Mouse (Mus musculus) olfactory bulb, adult 2 months (tissue): ENCODE results near the gene Fryl. TPM values are rescaled to one million over a fixed set of nuclear protein-coding genes. Genes with fewer than 3 reads are reported as not detected.

Source experiments
- H3K27ac ChIP-seq: fragments of 200-500 bp; 2 replicates; pipeline ENCODE4 v1.5.1; 2012; ENCODE audit warnings: low read depth, low read length; ENCODE audit not compliant: insufficient read depth
- H3K4me1 ChIP-seq: fragments of 200-500 bp; 2 replicates; pipeline ENCODE4 v1.6.1; 2012; ENCODE audit warnings: low read length; ENCODE audit not compliant: control insufficient read depth, insufficient read depth
- H3K4me3 ChIP-seq: fragments of 200-500 bp; 2 replicates; pipeline ENCODE4 v1.5.1; 2012; ENCODE audit warnings: mild to moderate bottlenecking, low read depth, low read length, moderate library complexity; ENCODE audit not compliant: insufficient read depth
- CTCF ChIP-seq: fragments of 200-500 bp; IDR thresholded peaks from 2 replicates; pipeline ENCODE4 v1.5.1; 2012; ENCODE audit warnings: low read depth, mild to moderate bottlenecking, low read length, moderate library complexity; ENCODE audit not compliant: insufficient read depth
- POLR2A ChIP-seq: fragments of 200-500 bp; IDR thresholded peaks from 2 replicates; pipeline ENCODE4 v1.6.1; 2012; ENCODE audit warnings: mild to moderate bottlenecking, low read depth, low read length, moderate library complexity; ENCODE audit not compliant: insufficient read depth
- WGBS: fragments of 180-500 bp; shearing (Covaris S2); methylation state at CpG from one replicate; pipeline ENCODE4 v1.1.7; 2018; 5-methylcytosine and 5-hydroxymethylcytosine counted together
- polyA plus RNA-seq: library from polyadenylated mRNA; stranded (reverse); fragments of >200 nt; gene quantifications from 2 replicates; pipeline ENCODE4 v1.2.4, GENCODE M21; 2012; ENCODE audit warnings: low replicate concordance; ENCODE audit not compliant: missing spikeins, insufficient read depth, insufficient read length

The Fryl gene
- polyA plus RNA-seq, 1 experiment, result not detected

- Histone ChIP-seq H3K27ac (no peak overlapping the region), H3K4me3 (no peak overlapping the region), H3K4me1 (no peaks in the 10 kb centered on the region)
- TF ChIP-seq POLR2A (no peak), CTCF (no peak)
- WGBS, result 4% methylated on average over 2 of the region's 2 CpGs
Measured at GRCm38 (mm10) chr5:72984091-72984490, 272.3 kb downstream of the Fryl start.

- 88% methylated on average over 4 of the region's 4 CpGs for WGBS
- no peak for TF ChIP-seq CTCF
- Histone ChIP-seq H3K27ac (no peak overlapping the region), H3K4me3 (no peak overlapping the region), H3K4me1 (peaks cover 2% of the 10 kb centered on the region; the same call in 1 of the 2 replicates)
Measured at GRCm38 (mm10) chr5:72976539-72976938, 279.9 kb downstream of the Fryl start.

DNA sequence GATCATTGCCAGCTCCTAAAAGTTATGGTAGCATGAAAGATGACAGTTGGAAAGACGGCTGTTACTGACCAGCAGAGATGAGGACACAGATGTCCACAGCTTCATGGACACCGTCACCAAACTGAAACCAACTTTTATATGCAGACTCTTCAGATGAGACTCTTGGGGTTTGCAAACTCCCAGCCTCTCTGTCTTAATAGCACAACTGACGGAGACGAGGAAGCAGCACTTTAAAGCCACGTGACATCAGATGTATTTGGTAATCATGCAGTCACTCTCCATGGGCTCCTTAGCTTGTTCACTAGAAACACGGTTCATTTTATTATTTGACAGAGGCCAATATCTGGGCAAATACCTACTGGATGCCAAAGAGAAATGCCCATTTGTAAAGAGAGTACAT, 280.4 kb downstream of the Fryl start:
- TF ChIP-seq CTCF (no peak), POLR2A (no peak)
- WGBS, result 91% methylated on average over 6 of the region's 6 CpGs
- Histone ChIP-seq H3K4me1 (peaks cover 2% of the 10 kb centered on the region; the same call in 1 of the 2 replicates), H3K27ac (no peak overlapping the region), H3K4me3 (no peak overlapping the region)

DNA sequence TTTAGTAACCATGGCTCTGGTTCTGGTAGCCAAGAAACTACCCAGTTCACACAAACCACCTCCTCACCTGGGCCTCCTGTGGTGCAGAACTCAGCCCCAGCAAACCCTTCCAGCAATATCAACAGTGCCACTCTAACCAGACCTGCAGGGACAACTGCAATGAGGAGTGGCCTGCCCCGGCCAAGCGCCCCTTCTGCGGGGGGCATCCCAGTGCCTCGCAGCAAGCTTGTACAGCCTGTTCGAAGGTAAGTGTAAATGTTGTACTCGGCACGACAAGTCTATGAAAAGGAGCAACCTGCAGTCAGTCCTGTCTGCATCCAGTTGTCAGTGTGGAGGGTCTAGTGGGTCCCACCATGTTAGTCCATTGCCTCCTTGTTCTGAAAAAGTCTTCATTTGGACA, 281.8 kb downstream of the Fryl start, which contains the start of gene Gm10135:
Gm10135 (minus strand) TSS at position 101 of the 400 bp plus-strand sequence.
- WGBS, result 95% methylated on average over 7 of the region's 7 CpGs
- Histone ChIP-seq H3K4me3 (no peak within 1 kb of the TSS), H3K4me1 (peaks cover 2% of the 10 kb centered on the region; the same call in 1 of the 2 replicates), H3K27ac (no peak within 1 kb of the TSS)
- TF ChIP-seq CTCF (no peak), POLR2A (no peak)

- 29% methylated on average over 5 of the region's 5 CpGs for WGBS
- Histone ChIP-seq H3K4me3 (no peak overlapping the region), H3K27ac (no peak overlapping the region), H3K4me1 (peaks cover 2% of the 10 kb centered on the region; the same call in 1 of the 2 replicates)
- TF ChIP-seq POLR2A (no peak), CTCF (no peak)
Measured at GRCm38 (mm10) chr5:72972934-72973333, 283.5 kb downstream of the Fryl start.

DNA sequence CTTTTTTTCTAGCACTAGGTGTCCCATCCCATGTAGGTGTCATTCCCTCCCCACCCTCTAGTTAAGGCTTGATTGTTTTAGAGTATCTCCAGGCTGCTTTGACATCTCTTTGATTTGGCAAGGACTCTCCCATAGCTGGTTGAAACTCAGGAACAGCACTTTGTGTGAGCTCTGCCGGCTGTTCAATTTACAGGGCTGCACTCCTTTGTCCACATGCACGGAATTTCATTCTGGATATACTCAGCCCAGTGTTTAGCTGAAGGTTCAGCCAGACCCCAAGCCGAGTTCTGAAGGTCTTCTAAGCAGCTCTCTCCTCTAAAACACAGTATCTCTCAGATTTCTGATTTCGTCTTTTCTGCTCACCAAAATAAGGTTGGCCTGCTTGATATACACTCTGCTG, 284.0 kb downstream of the Fryl start:
- no peak overlapping the region for H3K4me3 ChIP-seq
- 43% methylated on average over 4 of the region's 4 CpGs for WGBS
- TF ChIP-seq POLR2A (no peak), CTCF (no peak)
- peaks cover 2% of the 10 kb centered on the region; the same call in 1 of the 2 replicates for H3K4me1 ChIP-seq
- no peak overlapping the region for H3K27ac ChIP-seq

Other genes with a start within 250 kb of the Fryl start
- not detected in 2 replicates for gene Slc10a4, start 249.7 kb downstream of the Fryl start, polyA plus RNA-seq
- 165 and 443 TPM in 2 replicates for gene Ociad1, start 36.2 kb upstream of the Fryl start, polyA plus RNA-seq
- gene Ociad2, start 84.4 kb upstream of the Fryl start, polyA plus RNA-seq, result 451 TPM in 1 of 2 replicates, not detected in the other
- not detected in 2 replicates for gene Cwh43, start 149.5 kb upstream of the Fryl start, polyA plus RNA-seq
- not detected in 2 replicates for gene Dcun1d4, start 224.4 kb upstream of the Fryl start, polyA plus RNA-seq